Mouse (Mus musculus) CH12.LX (cell line): Measurements from ENCODE around the gene Tex22. TPM values are rescaled to one million over a fixed set of nuclear protein-coding genes. Genes with fewer than 3 reads are reported as not detected.

Experiments
- DNase-seq: peaks from one replicate; pipeline ENCODE4 v3.0.0-alpha.2; 2013; ENCODE audit errors: extremely low read depth
- H3K27ac ChIP-seq: 2 replicates; pipeline ENCODE4 v1.5.1; 2012; ENCODE audit warnings: low read depth, mild to moderate bottlenecking, control low read depth, moderate library complexity; ENCODE audit not compliant: insufficient read depth
- H3K27me3 ChIP-seq: replicated peaks from 2 replicates; pipeline ENCODE3; 2012; ENCODE audit warnings: inconsistent platforms
- H3K36me3 ChIP-seq, 2 experiments: replicated peaks in 1 of 2; 2 replicates each; pipeline versions ENCODE3 to v1.6.1; 2012; ENCODE audit warnings: inconsistent platforms in 1 of 2, low read length in 1 of 2, mild to moderate bottlenecking in 1 of 2, mixed read lengths in 1 of 2, moderate library complexity in 1 of 2; ENCODE audit not compliant: control insufficient read depth in 1 of 2, insufficient read depth in 1 of 2
- H3K4me1 ChIP-seq, 2 experiments: 2 replicates each; pipeline ENCODE4 v1.6.1; 2012; ENCODE audit warnings: inconsistent platforms in 1 of 2, moderate library complexity in 1 of 2; ENCODE audit not compliant: insufficient read depth in 2 of 2, control insufficient read depth in 1 of 2
- H3K4me2 ChIP-seq: 2 replicates; pipeline ENCODE4 v1.6.1; 2012; ENCODE audit warnings: low read depth, mild to moderate bottlenecking, control low read depth; ENCODE audit not compliant: poor library complexity, insufficient read depth, severe bottlenecking
- H3K4me3 ChIP-seq, 3 experiments: fragments of 150-350 bp in 1 of 3; sonication (generic) in 1 of 3; replicated peaks in 1 of 3; 2 replicates each; pipeline versions ENCODE3 to v1.5.1; 2011 to 2012; ENCODE audit warnings: low read depth in 2 of 3, low read length in 2 of 3, mild to moderate bottlenecking in 2 of 3, moderate library complexity in 2 of 3, control low read depth in 1 of 3, improper control_type of control experiment in 1 of 3, inconsistent platforms in 1 of 3, mixed read lengths in 1 of 3; ENCODE audit not compliant: poor library complexity in 1 of 3
- H3K79me2 ChIP-seq: replicated peaks from 2 replicates; pipeline ENCODE4 v1.6.1; 2012; ENCODE audit warnings: mild to moderate bottlenecking, moderate library complexity; ENCODE audit not compliant: control insufficient read depth, poor library complexity, insufficient read depth, severe bottlenecking; ENCODE audit errors: extremely low read depth
- H3K9ac ChIP-seq: 2 replicates; pipeline ENCODE4 v1.6.1; 2012; ENCODE audit warnings: low read depth, mild to moderate bottlenecking, control low read depth, moderate library complexity; ENCODE audit not compliant: insufficient read depth
- H3K9me3 ChIP-seq: replicated peaks from 2 replicates; pipeline ENCODE3; 2012; ENCODE audit warnings: low read length, inconsistent platforms, mixed read lengths
- BHLHE40 ChIP-seq: IDR thresholded peaks from 2 replicates; pipeline ENCODE4 v1.6.1; 2011; ENCODE audit warnings: mild to moderate bottlenecking, low read depth, low read length, improper control_type of control experiment
- CHD1 ChIP-seq: IDR thresholded peaks from 2 replicates; pipeline ENCODE4 v1.6.1; 2012; ENCODE audit warnings: low read depth, low read length, improper control_type of control experiment, inconsistent platforms
- E2F4 ChIP-seq: IDR thresholded peaks from 2 replicates; pipeline ENCODE4 v1.6.1; 2011; ENCODE audit warnings: low read depth, low read length, improper control_type of control experiment; ENCODE audit not compliant: insufficient replicate concordance
- HCFC1 ChIP-seq: IDR thresholded peaks from 2 replicates; pipeline ENCODE4 v1.6.1; 2012; ENCODE audit warnings: low read depth, mild to moderate bottlenecking, inconsistent platforms, low read length, improper control_type of control experiment
- IRF4 ChIP-seq: IDR thresholded peaks from 2 replicates; pipeline ENCODE4 v1.6.1; 2014; ENCODE audit warnings: low read depth, mild to moderate bottlenecking, inconsistent platforms, low read length, improper control_type of control experiment
- JUN ChIP-seq: IDR thresholded peaks from 2 replicates; pipeline ENCODE4 v1.6.1; 2011; ENCODE audit warnings: low read depth, mild to moderate bottlenecking, low read length, improper control_type of control experiment, moderate library complexity; ENCODE audit not compliant: insufficient read depth
- JUND ChIP-seq: conservative IDR thresholded peaks from 2 replicates; pipeline ENCODE4 v1.6.1; 2011; ENCODE audit warnings: low read depth, low read length, improper control_type of control experiment
- MAX ChIP-seq: IDR thresholded peaks from 2 replicates; pipeline ENCODE4 v1.6.1; 2011; ENCODE audit warnings: low read length, improper control_type of control experiment
- MXI1 ChIP-seq: IDR thresholded peaks from 2 replicates; pipeline ENCODE4 v1.6.1; 2011; ENCODE audit warnings: mild to moderate bottlenecking, low read depth, low read length, improper control_type of control experiment
- MYC ChIP-seq: IDR thresholded peaks from 2 replicates; pipeline ENCODE4 v1.6.1; 2011; ENCODE audit warnings: low read depth, mild to moderate bottlenecking, improper control_type of control experiment, low read length
- NELFE ChIP-seq: IDR thresholded peaks from 2 replicates; pipeline ENCODE4 v1.6.1; 2011; ENCODE audit warnings: low read depth, low read length, improper control_type of control experiment
- NRF1 ChIP-seq: IDR thresholded peaks from 2 replicates; pipeline ENCODE4 v1.6.1; 2014; ENCODE audit warnings: low read depth, mild to moderate bottlenecking, inconsistent platforms, low read length, improper control_type of control experiment, moderate library complexity
- PAX5 ChIP-seq: IDR thresholded peaks from 2 replicates; pipeline ENCODE4 v1.6.1; 2012; ENCODE audit warnings: low read length, inconsistent platforms, mixed read lengths
- POLR2A ChIP-seq: IDR thresholded peaks from 2 replicates; pipeline ENCODE4 v1.6.1; 2011; ENCODE audit warnings: low read depth, mild to moderate bottlenecking, improper control_type of control experiment, low read length
- POLR2AphosphoS2 ChIP-seq: IDR thresholded peaks from 2 replicates; pipeline ENCODE4 v1.6.1; 2011; ENCODE audit warnings: low read depth, low read length, improper control_type of control experiment
- RAD21 ChIP-seq: IDR thresholded peaks from 2 replicates; pipeline ENCODE4 v1.6.1; 2011; ENCODE audit warnings: low read depth, mild to moderate bottlenecking, low read length, improper control_type of control experiment, moderate library complexity
- RCOR1 ChIP-seq: conservative IDR thresholded peaks from 2 replicates; pipeline ENCODE4 v1.6.1; 2012; ENCODE audit warnings: low read depth, mild to moderate bottlenecking, inconsistent platforms, low read length, improper control_type of control experiment
- SMC3 ChIP-seq: IDR thresholded peaks from 2 replicates; pipeline ENCODE4 v1.6.1; 2011; ENCODE audit warnings: low read depth, low read length, improper control_type of control experiment
- TCF12 ChIP-seq: IDR thresholded peaks from 2 replicates; pipeline ENCODE4 v1.6.1; 2014; ENCODE audit warnings: low read depth, mild to moderate bottlenecking, inconsistent platforms, low read length, improper control_type of control experiment
- USF2 ChIP-seq: conservative IDR thresholded peaks from 2 replicates; pipeline ENCODE4 v1.6.1; 2011; ENCODE audit warnings: low read depth, low read length, improper control_type of control experiment
- ZKSCAN1 ChIP-seq: IDR thresholded peaks from 2 replicates; pipeline ENCODE4 v1.6.1; 2012; ENCODE audit warnings: low read depth, inconsistent platforms, low read length, improper control_type of control experiment, borderline replicate concordance
- ZMIZ1 ChIP-seq: IDR thresholded peaks from 2 replicates; pipeline ENCODE4 v1.6.1; 2012; ENCODE audit warnings: low read depth, mild to moderate bottlenecking, inconsistent platforms, low read length, improper control_type of control experiment
- dilution Hi-C: fragments of 300-500 bp; cut with MboI; formaldehyde crosslinking; loops from 2 replicates; pipeline ENCODE4 v1.14.3; 2020; ENCODE audit warnings: low sequenced_read_pairs; ENCODE audit not compliant: extremely low pct_unique_long_range_greater_than_20kb, extremely low pct_ligation_motif_present
- in situ Hi-C: fragments of 300-500 bp; cut with MboI; formaldehyde crosslinking; loops from 3 replicates; pipeline ENCODE4 v1.14.3; 2019; ENCODE audit warnings: low sequenced_read_pairs, low pct_ligation_motif_present, low pct_unique_long_range_greater_than_20kb, mixed read lengths
- polyA plus RNA-seq: library from polyadenylated mRNA; unstranded; fragments of >175 nt; gene quantifications from 2 replicates; pipeline ENCODE4 v1.2.1, GENCODE M21; 2012; ENCODE audit warnings: low read depth; ENCODE audit not compliant: insufficient read length
- total RNA-seq, 2 experiments: library from RNA; depleted of rRNA; stranded (reverse); fragments of 300-350 nt in 1 of 2; fragments of >200 nt in 1 of 2; gene quantifications; 2 replicates each; pipeline ENCODE4 v1.2.3; 2012 to 2014

Tex22 gene
- total and polyA plus RNA-seq, 3 experiments, result 0.21 TPM; not detected in 2

GRCm38 (mm10) chr12:113106386-113106785 is 32.1 kb downstream of the Tex22 start:
- H3K79me2 ChIP-seq, result peaks cover 54% of the 10 kb centered on the region
- peaks cover 7 to 77% of the 10 kb centered on the region in 2 experiments for H3K36me3 ChIP-seq
- peaks cover 4 to 35% of the 10 kb centered on the region in 2 experiments; a peak in 2 of 4 replicates for H3K4me1 ChIP-seq
- H3K9me3 ChIP-seq, result no peaks in the 10 kb centered on the region
- H3K4me3 ChIP-seq, result no peak overlapping the region
- TF ChIP-seq BHLHE40 (no peak), CHD1 (no peak), NRF1 (no peak), MAX (no peak), IRF4 (no peak), NELFE (no peak), ZKSCAN1 (no peak), JUND (no peak), POLR2AphosphoS2 (no peak), RCOR1 (no peak), MXI1 (no peak), HCFC1 (no peak), PAX5 (no peak), E2F4 (no peak), ZMIZ1 (no peak), JUN (no peak)
- DNase-seq, result no peak
- no peak overlapping the region for H3K27ac ChIP-seq
- dilution Hi-C loops, result no loop called here
- H3K27me3 ChIP-seq, result no peaks in the 10 kb centered on the region
- no peak overlapping the region for H3K4me2 ChIP-seq
- in situ Hi-C loops, result loop anchor here (5.0 kb wide), 1 partner anchor 34 kb away; the partner anchor contains the start of gene Tex22
- H3K9ac ChIP-seq, result no peak overlapping the region

GRCm38 (mm10) chr12:113107431-113108124 is 33.3 kb downstream of the Tex22 start:
- DNase-seq, result no peak
- Histone ChIP-seq H3K4me1 (peaks cover 4 to 27% of the 10 kb centered on the region in 2 experiments; a peak in 1 of 4 replicates), H3K27ac (no peak overlapping the region), H3K36me3 (peaks cover 7 to 84% of the 10 kb centered on the region in 2 experiments), H3K9ac (no peak overlapping the region), H3K9me3 (no peaks in the 10 kb centered on the region), H3K4me3 (no peak overlapping the region)
- dilution Hi-C loops (no loop called here), in situ Hi-C loops (loop anchor here (5.0 kb wide), 1 partner anchor 35 kb away; the partner anchor contains the start of gene Tex22)
- no peak for TF ChIP-seq IRF4
- TF ChIP-seq RCOR1, result no peak
- TF ChIP-seq POLR2A, result no peak
- TF ChIP-seq SMC3, result no peak
- TF ChIP-seq MYC, result no peak
- no peak for TF ChIP-seq JUND
- TF ChIP-seq USF2, result no peak
- no peak for TF ChIP-seq TCF12
- no peak for TF ChIP-seq RAD21
- TF ChIP-seq, all 38 proteins: peak for 0
- Histone ChIP-seq H3K27me3 (no peaks in the 10 kb centered on the region), H3K79me2 (peaks cover 60% of the 10 kb centered on the region), H3K4me2 (no peak overlapping the region)
